Mouse (Mus musculus): ENCODE results near the gene Tor1a.

GRCm38 (mm10) chr2:30965627-30966026, 2.1 kb downstream of the Tor1a start:
- TF ChIP-seq CTCF (IDR thresholded peaks at IDR 0.05; ENCODE audit: control insufficient read depth, insufficient read depth, insufficient read length): no peak
- TF ChIP-seq MYOD1 (IDR thresholded peaks at IDR 0.05; ENCODE audit: control insufficient read depth, insufficient read length, low read depth): no peak
- no peak for TF ChIP-seq USF1 (IDR thresholded peaks at IDR 0.05; ENCODE audit: low read depth)
- TF ChIP-seq CEBPB (IDR thresholded peaks at IDR 0.05; ENCODE audit: low read depth): no peak
- TF ChIP-seq MYOG (IDR thresholded peaks at IDR 0.05; ENCODE audit: control insufficient read depth, extremely low read depth, insufficient read length): no peak
